Mouse (Mus musculus) testis, adult 2 months (tissue): Measurements from ENCODE around the gene Ldb1. TPM values are rescaled to one million over a fixed set of nuclear protein-coding genes. Genes with fewer than 3 reads are reported as not detected.

Experiments
- H3K27ac ChIP-seq: fragments of 200-500 bp; 2 replicates; pipeline ENCODE4 v1.5.1; 2012; ENCODE audit warnings: low read depth, low read length; ENCODE audit not compliant: control insufficient read depth, insufficient read depth
- H3K27me3 ChIP-seq: fragments of 200-500 bp; 2 replicates; pipeline ENCODE4 v1.6.1; 2012; ENCODE audit warnings: mild to moderate bottlenecking, low read length, moderate library complexity; ENCODE audit not compliant: control insufficient read depth, insufficient read depth
- H3K36me3 ChIP-seq: fragments of 200-500 bp; 2 replicates; pipeline ENCODE4 v1.6.1; 2012; ENCODE audit warnings: mild to moderate bottlenecking, low read length; ENCODE audit not compliant: control insufficient read depth, insufficient read depth
- H3K4me1 ChIP-seq: fragments of 200-500 bp; 2 replicates; pipeline ENCODE4 v1.6.1; 2012; ENCODE audit warnings: low read length; ENCODE audit not compliant: control insufficient read depth, insufficient read depth
- H3K4me3 ChIP-seq: fragments of 200-500 bp; 2 replicates; pipeline ENCODE4 v1.5.1; 2012; ENCODE audit warnings: low read depth, mild to moderate bottlenecking, low read length, moderate library complexity, mixed read lengths; ENCODE audit not compliant: control insufficient read depth
- CTCF ChIP-seq: fragments of 200-500 bp; IDR thresholded peaks from 2 replicates; pipeline ENCODE4 v1.5.1; 2012; ENCODE audit warnings: low read depth, mild to moderate bottlenecking, inconsistent platforms, low read length, moderate library complexity; ENCODE audit not compliant: control insufficient read depth, insufficient read depth, insufficient replicate concordance
- POLR2A ChIP-seq: fragments of 200-500 bp; IDR thresholded peaks from 2 replicates; pipeline ENCODE4 v1.6.1; 2012; ENCODE audit warnings: low read depth, mild to moderate bottlenecking, inconsistent platforms, low read length, moderate library complexity; ENCODE audit not compliant: control insufficient read depth
- polyA plus RNA-seq: library from polyadenylated mRNA; depleted of rRNA; stranded (reverse); fragments of >200 nt; gene quantifications from 2 replicates; pipeline ENCODE4 v1.2.3, GENCODE M21; 2012

Gene Ldb1
- polyA plus RNA-seq, 1 experiment, result 26.2 TPM

- Histone ChIP-seq H3K36me3 (no peaks in the 10 kb centered on the region), H3K27ac (no peak overlapping the region), H3K4me1 (no peaks in the 10 kb centered on the region; the same call in 1 of the 2 replicates), H3K4me3 (no peak overlapping the region), H3K27me3 (no peaks in the 10 kb centered on the region)
- TF ChIP-seq POLR2A, result no peak
- no peak for TF ChIP-seq CTCF
These were observed 20.1 kb downstream of the Ldb1 start for GRCm38 (mm10) chr19:46024959-46025358.

GRCm38 (mm10) chr19:46016023-46016422 is 29.0 kb downstream of the Ldb1 start:
- H3K27ac ChIP-seq, result no peak overlapping the region
- H3K36me3 ChIP-seq, result no peaks in the 10 kb centered on the region
- H3K4me1 ChIP-seq, result peaks cover 3% of the 10 kb centered on the region; the same call in 1 of the 2 replicates
- no peak overlapping the region for H3K4me3 ChIP-seq
- no peaks in the 10 kb centered on the region for H3K27me3 ChIP-seq
- TF ChIP-seq POLR2A (no peak), CTCF (no peak)

GRCm38 (mm10) chr19:46014572-46015178 is 30.3 kb downstream of the Ldb1 start:
- no peaks in the 10 kb centered on the region for H3K36me3 ChIP-seq
- H3K27ac ChIP-seq, result no peak overlapping the region
- H3K4me3 ChIP-seq, result no peak overlapping the region
- H3K27me3 ChIP-seq, result no peaks in the 10 kb centered on the region
- TF ChIP-seq POLR2A (no peak), CTCF (peak; percentile 92)
- peaks cover 3% of the 10 kb centered on the region; the same call in 1 of the 2 replicates for H3K4me1 ChIP-seq

- Histone ChIP-seq H3K4me1 (peaks cover 6% of the 10 kb centered on the region), H3K27me3 (no peaks in the 10 kb centered on the region), H3K36me3 (no peaks in the 10 kb centered on the region), H3K4me3 (no peak overlapping the region), H3K27ac (no peak overlapping the region)
- TF ChIP-seq CTCF (no peak), POLR2A (no peak)
These were observed 39.3 kb downstream of the Ldb1 start for GRCm38 (mm10) chr19:46005680-46006079.

- Histone ChIP-seq H3K4me1 (peaks cover 6% of the 10 kb centered on the region), H3K4me3 (no peak overlapping the region), H3K27ac (no peak overlapping the region), H3K27me3 (no peaks in the 10 kb centered on the region), H3K36me3 (no peaks in the 10 kb centered on the region)
- TF ChIP-seq CTCF (no peak), POLR2A (no peak)
These were observed 40.1 kb downstream of the Ldb1 start for GRCm38 (mm10) chr19:46004814-46005466.

- no peaks in the 10 kb centered on the region for H3K36me3 ChIP-seq
These were observed 41.4 kb downstream of the Ldb1 start, which contains the start of gene Hps6 for GRCm38 (mm10) chr19:46003371-46004226. Hps6 (plus strand) TSS chr19:46003508.

GRCm38 (mm10) chr19:46002279-46002678 is 42.7 kb downstream of the Ldb1 start:
- H3K36me3 ChIP-seq, result no peaks in the 10 kb centered on the region
- TF ChIP-seq CTCF (no peak), POLR2A (no peak)
- no peak overlapping the region for H3K27ac ChIP-seq
- H3K4me1 ChIP-seq, result peaks cover 6% of the 10 kb centered on the region
- H3K4me3 ChIP-seq, result no peak overlapping the region
- H3K27me3 ChIP-seq, result no peaks in the 10 kb centered on the region

More at GRCm38 (mm10) chr19:46003371-46004226, 41.4 kb downstream of the Ldb1 start, which contains the start of gene Hps6:
- no peak within 1 kb of the TSS; the same call in 1 of the 2 replicates for H3K27ac ChIP-seq
- peak within 1 kb of the TSS; percentile 77 for H3K4me3 ChIP-seq
- TF ChIP-seq CTCF, result no peak
- peak; percentile 71; the same call in 1 of the 2 replicates for TF ChIP-seq POLR2A
- H3K4me1 ChIP-seq, result peaks cover 6% of the 10 kb centered on the region
- no peaks in the 10 kb centered on the region for H3K27me3 ChIP-seq
